ENCODE assay signal across 9 mouse cellular contexts in genomic region chr7:30325364-30325763, GRCm38 (mm10). TPM values are rescaled to one million over a fixed set of nuclear protein-coding genes. Genes with fewer than 3 reads are reported as not detected.
DNase-seq lines count a peak whose midpoint lies in the region; ATAC-seq lines count a peak whose summit lies in the region.
"Had no signal": no experiment of that assay in that cellular context is flagged by ENCODE, and none has a peak within 500 bp of the region (broad histone marks: within the 10 kb centered on the region; RNA-seq: fewer than 3 reads in every experiment).

No protein-coding gene starts in this region.

- no peak overlapping the region for H3K9ac ChIP-seq in midbrain, embryonic 14.5 days (replicated peaks; ENCODE audit: low read length)
- H3K9ac ChIP-seq in midbrain, embryonic 16.5 days (ENCODE audit: low read depth, low read length), result no peak overlapping the region
- no peak overlapping the region for H3K9ac ChIP-seq in hindbrain, embryonic 12.5 days
- H3K9ac ChIP-seq: neural tube, embryonic 12.5 days had no signal

- H3K36me3 ChIP-seq in midbrain, embryonic 14.5 days (ENCODE audit: control insufficient read depth, insufficient read depth, low read length), result no peaks in the 10 kb centered on the region
- no peaks in the 10 kb centered on the region for H3K36me3 ChIP-seq in midbrain, embryonic 16.5 days (ENCODE audit: control insufficient read depth, insufficient read depth, low read length)
- no peaks in the 10 kb centered on the region for H3K36me3 ChIP-seq in hindbrain, embryonic 12.5 days
- H3K36me3 ChIP-seq: neural tube, embryonic 12.5 days had no signal

- H3K27ac ChIP-seq in midbrain, embryonic 14.5 days (replicated peaks; ENCODE audit: low read depth, low read length), result no peak overlapping the region
- H3K27ac ChIP-seq in midbrain, embryonic 16.5 days (ENCODE audit: low read length), result no peak overlapping the region
- no peak overlapping the region for H3K27ac ChIP-seq in hindbrain, embryonic 12.5 days
- H3K27ac ChIP-seq: neural tube, embryonic 12.5 days had no signal

- WGBS in midbrain, embryonic 14.5 days, result 35% methylated on average over 2 of the region's 2 CpGs
- WGBS in midbrain, embryonic 16.5 days, result 44% methylated on average over 2 of the region's 2 CpGs
- 44% methylated on average over 2 of the region's 2 CpGs for WGBS in hindbrain, embryonic 12.5 days

- H3K9me3 ChIP-seq in midbrain, embryonic 14.5 days (ENCODE audit: control insufficient read depth, low read length), result peaks cover 4% of the 10 kb centered on the region; the same call in 1 of the 2 replicates
- H3K9me3 ChIP-seq in midbrain, embryonic 16.5 days (replicated peaks; ENCODE audit: control insufficient read depth, low read length, poor library complexity, severe bottlenecking), result no peaks in the 10 kb centered on the region; the same call in 1 of the 2 replicates
- H3K9me3 ChIP-seq in hindbrain, embryonic 12.5 days (replicated peaks), result 0 out of 2 replicates have a peak, but pooled peaks cover 4% of the 10 kb centered on the region

- no peak overlapping the region for H3K4me3 ChIP-seq in midbrain, embryonic 14.5 days (replicated peaks; ENCODE audit: low read depth, low read length)
- no peak overlapping the region for H3K4me3 ChIP-seq in midbrain, embryonic 16.5 days (ENCODE audit: low read depth, low read length)
- H3K4me3 ChIP-seq in hindbrain, embryonic 12.5 days, result no peak overlapping the region
- H3K4me3 ChIP-seq: neural tube, embryonic 12.5 days had no signal

- peaks cover 12% of the 10 kb centered on the region; the same call in 1 of the 2 replicates for H3K4me1 ChIP-seq in midbrain, embryonic 14.5 days (ENCODE audit: control insufficient read depth, insufficient read depth, low read length)
- peaks cover 14% of the 10 kb centered on the region for H3K4me1 ChIP-seq in midbrain, embryonic 16.5 days (ENCODE audit: control insufficient read depth, insufficient read depth, low read length)
- peaks cover 16% of the 10 kb centered on the region for H3K4me1 ChIP-seq in hindbrain, embryonic 12.5 days

- DNase-seq in cerebellum, adult 8-10 months, result peak; percentile 54
- peak; percentile 41 for DNase-seq in midbrain, embryonic 14.5 days
- DNase-seq in embryo, embryonic 10 days (ENCODE audit: low spot score), result peak; percentile 48
- peak; percentile 69 for DNase-seq in mesoderm, embryonic 11.5 days (ENCODE audit: low read depth, low spot score)
- DNase-seq in left cerebral cortex, adult 18-20 months (ENCODE audit: low spot score in 2 of 2), result no peak

- no peak for ATAC-seq in cerebellum, adult (ENCODE audit: insufficient number of reproducible peaks, low FRiP score, low TSS enrichment)
- no peak for ATAC-seq in midbrain, embryonic 14.5 days (ENCODE audit: low FRiP score, low TSS enrichment)
- no peak for ATAC-seq in midbrain, embryonic 16.5 days
- ATAC-seq in hindbrain, embryonic 12.5 days (ENCODE audit: low FRiP score), result no peak

- no peaks in the 10 kb centered on the region for H3K27me3 ChIP-seq in midbrain, embryonic 14.5 days (ENCODE audit: control insufficient read depth, insufficient read depth, low read length)
- no peaks in the 10 kb centered on the region for H3K27me3 ChIP-seq in midbrain, embryonic 16.5 days (ENCODE audit: control insufficient read depth, insufficient read depth, low read depth, low read length)
- H3K27me3 ChIP-seq in hindbrain, embryonic 12.5 days, result peaks cover 7% of the 10 kb centered on the region

- H3K4me2 ChIP-seq in midbrain, embryonic 14.5 days (ENCODE audit: low read length), result no peak overlapping the region
- H3K4me2 ChIP-seq in midbrain, embryonic 16.5 days (ENCODE audit: low read length), result no peak overlapping the region
- no peak overlapping the region for H3K4me2 ChIP-seq in hindbrain, embryonic 12.5 days (replicated peaks)
- H3K4me2 ChIP-seq: neural tube, embryonic 12.5 days had no signal

RNA-seq across cellular contexts. Expression of gene Sdhaf1, which starts 1.7 kb away (rescaled TPM):
- 19.8 and 20.4 TPM in 2 replicates for polyA plus RNA-seq in midbrain, embryonic 14.5 days (2014; fragmentation: Nextera tagmentation; extraction: Ambion mirVana)
- polyA plus RNA-seq in midbrain, embryonic 16.5 days (2015; fragmentation: Nextera tagmentation; extraction: Ambion mirVana), result 15.2 and 16.9 TPM in 2 replicates
- total RNA-seq in left cerebral cortex, adult 18-20 months (2021), result 1 to 10 TPM; 6.4 to 7.5 TPM
- polyA plus RNA-seq in hindbrain, embryonic 12.5 days (2016; fragmentation: Nextera tagmentation; extraction: Ambion mirVana), result 22.3 and 23.4 TPM in 2 replicates

RNA-seq across cellular contexts. Expression of gene E130208F15Rik, which starts 3.8 kb away (rescaled TPM):
- polyA plus RNA-seq in midbrain, embryonic 14.5 days (2014; fragmentation: Nextera tagmentation; extraction: Ambion mirVana), result not detected in 2 replicates
- polyA plus RNA-seq in midbrain, embryonic 16.5 days (2015; fragmentation: Nextera tagmentation; extraction: Ambion mirVana), result not detected in 2 replicates
- under 1 TPM; 0.35 to 0.56 TPM for total RNA-seq in left cerebral cortex, adult 18-20 months (2021)
- polyA plus RNA-seq in hindbrain, embryonic 12.5 days (2016; fragmentation: Nextera tagmentation; extraction: Ambion mirVana), result 0.33 and 0.49 TPM in 2 replicates
- polyA plus RNA-seq: neural tube, embryonic 12.5 days had no signal

RNA-seq across cellular contexts. Expression of gene Syne4, which starts 10.8 kb away (rescaled TPM):
- polyA plus RNA-seq in midbrain, embryonic 14.5 days (2014; fragmentation: Nextera tagmentation; extraction: Ambion mirVana), result 9.3 and 10.2 TPM in 2 replicates
- polyA plus RNA-seq in midbrain, embryonic 16.5 days (2015; fragmentation: Nextera tagmentation; extraction: Ambion mirVana), result 13.4 and 16.0 TPM in 2 replicates
- total RNA-seq in left cerebral cortex, adult 18-20 months (2021), result 10 to 100 TPM; 13.8 to 15.6 TPM
- polyA plus RNA-seq in hindbrain, embryonic 12.5 days (2016; fragmentation: Nextera tagmentation; extraction: Ambion mirVana), result 36.9 and 39.2 TPM in 2 replicates

RNA-seq across cellular contexts. Expression of gene Alkbh6, which starts 16.8 kb away (rescaled TPM):
- polyA plus RNA-seq in midbrain, embryonic 14.5 days (2014; fragmentation: Nextera tagmentation; extraction: Ambion mirVana), result 107 and 145 TPM in 2 replicates
- polyA plus RNA-seq in midbrain, embryonic 16.5 days (2015; fragmentation: Nextera tagmentation; extraction: Ambion mirVana), result 120 and 127 TPM in 2 replicates
- total RNA-seq in left cerebral cortex, adult 18-20 months (2021), result 10 to 100 TPM; 67.0 to 68.5 TPM
- polyA plus RNA-seq in hindbrain, embryonic 12.5 days (2016; fragmentation: Nextera tagmentation; extraction: Ambion mirVana), result 87.1 and 93.5 TPM in 2 replicates

RNA-seq across cellular contexts. Expression of gene Clip3, which starts 33.8 kb away (rescaled TPM):
- 121 and 131 TPM in 2 replicates for polyA plus RNA-seq in midbrain, embryonic 14.5 days (2014; fragmentation: Nextera tagmentation; extraction: Ambion mirVana)
- 100 and 124 TPM in 2 replicates for polyA plus RNA-seq in midbrain, embryonic 16.5 days (2015; fragmentation: Nextera tagmentation; extraction: Ambion mirVana)
- 100 to 1,000 TPM; 443 to 457 TPM for total RNA-seq in left cerebral cortex, adult 18-20 months (2021)
- polyA plus RNA-seq in hindbrain, embryonic 12.5 days (2016; fragmentation: Nextera tagmentation; extraction: Ambion mirVana), result 74.8 and 88.1 TPM in 2 replicates

Comparison
In these comparisons a context has a peak if more than half of its experiments do, and no peak if none do; other contexts are left out.
1. DNase-seq: peak in cerebellum, adult 8-10 months (single experiment), midbrain, embryonic 14.5 days (single experiment), embryo, embryonic 10 days (single experiment) and mesoderm, embryonic 11.5 days (single experiment); none in left cerebral cortex, adult 18-20 months (0 of 2).